Mouse (Mus musculus) activated CD4-positive, CD25-positive, alpha-beta regulatory T cell, adult 4 months (primary cell): ENCODE measurements around the gene Pde6g. TPM values are rescaled to one million over a fixed set of nuclear protein-coding genes. Genes with fewer than 3 reads are reported as not detected.

ENCODE experiments used
- ATAC-seq: one replicate; pipeline ENCODE4 v1.8.0; 2017
- polyA plus RNA-seq, 2 experiments: library from polyadenylated mRNA; unstranded; fragments of 100-300 nt; shearing (Covaris generic); gene quantifications; one replicate each; pipeline ENCODE4 v1.2.1; 2017

Pde6g gene
- under 1 TPM in 1 of 2 experiments, not detected in 1; 0.38 TPM for polyA plus RNA-seq

DNA sequence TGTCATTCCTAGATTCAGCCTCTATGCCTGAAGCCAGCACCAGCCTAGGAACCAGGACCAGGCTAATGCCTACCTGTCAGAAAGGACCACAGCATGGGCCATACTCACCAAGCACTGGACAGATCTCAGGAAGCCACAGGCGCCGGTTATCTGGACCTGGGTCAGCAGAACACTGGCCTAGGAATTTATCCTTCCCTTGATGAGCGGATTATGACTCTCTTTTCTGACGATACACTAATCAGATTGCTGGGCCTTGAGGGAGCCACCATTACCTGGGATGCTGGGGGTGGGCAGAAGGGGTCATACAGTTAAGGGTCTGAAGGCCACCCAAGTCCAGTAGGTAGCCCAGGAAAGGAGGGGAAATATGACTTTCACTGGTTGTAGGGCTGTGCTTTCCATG lies at the start of gene Pde6g:
Gene Pde6g (minus strand): TSS at position 195 of the 400 bp plus-strand sequence.
- no peak for ATAC-seq

- no peak for ATAC-seq
These were observed 48.4 kb upstream of the Pde6g start for GRCm38 (mm10) chr11:120501701-120502100.

DNA sequence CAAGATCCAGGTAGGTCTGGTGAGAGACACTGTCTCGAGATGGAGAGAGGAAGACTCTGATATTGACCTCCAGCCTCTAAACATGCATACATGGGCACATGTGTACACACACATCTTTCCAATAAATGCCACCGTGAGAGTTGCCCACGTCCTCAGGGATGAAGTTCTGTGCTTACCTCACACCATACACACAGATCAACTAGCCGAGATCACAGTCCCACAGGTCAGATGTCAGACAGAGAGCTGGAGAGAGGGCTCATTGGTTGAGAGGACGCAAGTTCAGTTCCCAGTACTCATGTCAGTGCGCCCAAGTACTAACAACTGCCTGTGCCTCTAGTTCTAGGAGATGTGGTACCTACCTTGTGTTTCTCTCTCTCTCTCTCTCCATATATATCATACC lies 47.7 kb upstream of the Pde6g start:
- ATAC-seq: no peak

DNA sequence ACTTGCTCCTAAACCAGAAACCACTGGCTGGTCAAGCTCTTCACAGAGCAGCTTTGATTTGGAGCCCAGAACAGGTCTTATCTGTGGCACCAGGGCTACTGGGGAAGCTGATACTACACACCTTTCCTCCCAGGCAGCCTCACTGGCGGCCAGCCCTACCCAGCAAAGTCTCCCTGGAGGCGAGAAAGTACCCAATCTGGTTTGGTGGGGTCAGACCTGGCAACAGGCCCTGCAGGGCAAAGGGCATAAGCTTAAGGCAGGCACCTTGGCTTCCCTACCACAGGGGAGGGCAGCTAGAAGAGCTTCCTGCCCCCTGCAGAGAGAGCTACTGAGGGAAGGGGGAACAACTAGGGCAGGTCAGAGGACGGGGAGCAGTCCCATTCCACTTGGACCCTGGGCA lies 47.1 kb upstream of the Pde6g start:
- no peak for ATAC-seq

DNA sequence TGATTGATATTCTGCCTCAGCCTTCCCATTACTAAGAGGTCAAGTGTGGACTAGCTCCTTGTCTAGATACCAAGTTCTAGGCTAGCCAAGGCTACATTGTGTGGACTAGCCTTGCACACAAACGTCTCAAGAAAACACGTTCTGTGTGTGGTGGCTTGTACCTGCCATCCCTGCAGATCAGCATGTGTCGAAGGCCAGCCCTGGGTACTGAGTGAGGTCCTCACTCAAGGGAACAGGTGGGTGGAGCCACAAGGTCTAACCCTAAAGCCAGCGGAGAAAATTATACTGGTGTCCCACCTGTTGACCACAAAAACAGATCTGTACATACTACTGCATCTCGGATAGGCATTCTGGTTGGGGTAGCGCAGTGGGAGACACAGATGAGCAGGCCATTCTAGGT lies 46.6 kb upstream of the Pde6g start:
- no peak for ATAC-seq

DNA sequence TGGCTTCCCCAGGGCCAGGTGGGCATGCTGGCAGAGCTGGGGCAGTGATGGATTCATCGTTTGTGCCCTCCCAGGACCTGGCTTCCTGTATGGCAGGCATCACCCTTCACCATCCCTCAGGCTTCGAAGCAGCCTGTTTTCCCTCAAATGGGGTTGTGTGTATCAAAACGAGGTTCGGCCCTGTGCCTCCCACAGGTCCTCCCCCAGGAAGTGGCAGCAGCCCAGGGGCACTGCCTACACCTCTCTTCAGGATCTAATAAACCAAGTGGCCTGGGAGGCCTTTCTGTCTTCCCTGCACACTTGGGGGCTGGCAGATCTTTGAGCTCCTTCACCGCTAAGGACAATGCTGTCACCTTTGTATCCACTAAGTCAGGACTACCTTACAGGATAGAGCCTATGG lies 45.6 kb upstream of the Pde6g start:
- no peak for ATAC-seq

- ATAC-seq: no peak
These were observed 44.9 kb upstream of the Pde6g start for GRCm38 (mm10) chr11:120498226-120498625.

DNA sequence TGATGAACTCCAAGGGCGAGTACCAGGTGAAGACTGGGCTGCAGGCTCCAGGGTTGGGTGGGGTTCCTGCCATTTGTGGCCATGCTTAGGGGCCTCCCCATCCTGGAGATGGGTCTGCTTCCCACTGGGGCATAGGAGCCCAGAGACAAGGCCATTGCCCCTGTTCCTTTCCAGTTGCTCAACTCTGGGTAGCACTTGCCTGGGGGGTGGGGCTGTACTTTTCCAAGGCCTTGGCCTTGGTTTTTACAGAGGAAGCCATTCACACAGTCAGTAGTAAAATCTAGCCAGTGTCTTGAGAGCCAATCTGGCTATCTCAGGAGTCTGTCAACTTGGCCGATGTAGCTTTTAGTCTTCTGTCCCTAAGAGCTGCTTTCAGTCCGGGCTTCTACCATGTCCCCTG lies 44.1 kb upstream of the Pde6g start:
- ATAC-seq: no peak

DNA sequence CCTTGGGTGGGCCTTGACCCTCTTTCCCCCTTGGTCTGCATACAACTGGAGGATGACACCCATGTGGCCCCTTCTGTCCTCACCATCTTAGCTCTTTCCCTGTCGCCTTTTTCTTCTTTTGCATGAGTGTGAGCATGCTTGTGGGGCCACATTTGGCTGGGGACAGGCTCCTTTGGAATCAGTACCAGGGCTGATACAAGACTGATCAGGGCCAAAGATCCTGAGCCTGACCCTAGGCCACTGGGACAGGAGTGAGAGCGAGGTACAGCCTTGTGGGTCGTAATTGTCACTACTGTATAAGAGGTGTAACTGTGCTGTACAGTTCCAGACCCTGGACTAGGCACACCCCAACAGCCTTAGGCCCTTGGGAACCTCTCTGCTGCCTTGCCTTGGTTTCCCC lies 40.6 kb upstream of the Pde6g start:
- no peak for ATAC-seq

GRCm38 (mm10) chr11:120493351-120493750 lies 40.1 kb upstream of the Pde6g start:
- ATAC-seq: no peak

DNA sequence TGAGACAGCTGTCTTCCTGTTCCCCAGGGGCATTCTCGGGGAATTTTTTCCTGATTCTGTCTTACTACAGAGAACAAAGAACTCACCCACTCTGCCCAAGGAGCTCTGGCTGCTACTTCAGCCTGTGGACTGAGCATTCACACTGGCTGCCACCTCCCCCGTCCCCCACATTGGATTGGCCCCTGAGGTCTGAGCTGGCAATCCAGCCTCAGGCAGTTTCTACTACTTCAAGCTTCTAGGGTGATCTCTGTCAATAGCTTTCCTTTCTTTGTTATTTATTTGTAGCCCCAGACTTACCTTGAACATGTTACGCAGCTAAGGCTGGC lies 39.5 kb upstream of the Pde6g start:
- no peak for ATAC-seq

DNA sequence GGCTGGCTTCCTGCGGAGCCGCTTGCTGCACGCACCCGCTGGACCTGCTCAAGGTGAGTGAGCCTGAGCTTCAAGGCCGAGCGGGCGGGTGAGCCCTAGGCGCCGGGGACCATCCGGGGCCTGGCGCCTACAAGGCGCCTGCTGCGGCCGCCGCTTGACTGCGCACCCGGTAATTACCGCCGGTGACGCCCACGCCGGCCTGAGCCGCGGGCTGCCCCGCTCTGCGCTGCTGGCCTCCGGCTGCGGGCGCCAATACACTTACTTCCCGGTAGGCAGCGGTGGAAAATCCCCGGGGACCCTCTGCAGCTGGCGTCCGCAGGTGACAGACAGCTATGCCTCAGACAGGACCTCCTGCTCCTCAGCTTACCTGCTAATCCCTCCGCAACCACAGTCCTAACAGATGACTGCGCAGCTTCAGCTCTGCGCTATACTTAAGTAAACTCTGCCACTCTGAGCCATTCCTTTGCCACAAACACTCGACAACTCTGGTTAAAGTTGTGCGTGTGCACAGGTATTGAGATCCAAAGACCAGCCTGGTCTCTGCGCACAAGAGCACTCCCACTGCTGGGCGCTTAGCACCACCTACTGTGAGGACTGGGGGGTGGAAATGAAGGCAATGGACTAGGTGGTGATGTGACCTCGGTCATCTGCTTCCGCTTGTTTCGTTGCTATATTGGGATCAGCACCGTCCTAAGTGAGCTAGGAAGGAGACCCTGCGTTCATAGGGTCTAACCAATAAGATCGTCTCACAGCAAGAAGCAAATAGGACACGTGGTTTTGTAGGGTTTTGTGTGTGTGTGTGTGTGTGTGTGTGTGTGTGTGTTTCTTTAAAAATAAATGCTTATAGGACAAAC lies 39.0 kb upstream of the Pde6g start:
- peak; percentile 37 for ATAC-seq

- ATAC-seq: peak; percentile 67
These were observed 38.2 kb upstream of the Pde6g start, which contains the start of gene Slc25a10 for GRCm38 (mm10) chr11:120491317-120492023. Gene Slc25a10 (plus strand): TSS chr11:120491840.

- ATAC-seq: no peak
These were observed 37.2 kb upstream of the Pde6g start for GRCm38 (mm10) chr11:120490291-120491046.

DNA sequence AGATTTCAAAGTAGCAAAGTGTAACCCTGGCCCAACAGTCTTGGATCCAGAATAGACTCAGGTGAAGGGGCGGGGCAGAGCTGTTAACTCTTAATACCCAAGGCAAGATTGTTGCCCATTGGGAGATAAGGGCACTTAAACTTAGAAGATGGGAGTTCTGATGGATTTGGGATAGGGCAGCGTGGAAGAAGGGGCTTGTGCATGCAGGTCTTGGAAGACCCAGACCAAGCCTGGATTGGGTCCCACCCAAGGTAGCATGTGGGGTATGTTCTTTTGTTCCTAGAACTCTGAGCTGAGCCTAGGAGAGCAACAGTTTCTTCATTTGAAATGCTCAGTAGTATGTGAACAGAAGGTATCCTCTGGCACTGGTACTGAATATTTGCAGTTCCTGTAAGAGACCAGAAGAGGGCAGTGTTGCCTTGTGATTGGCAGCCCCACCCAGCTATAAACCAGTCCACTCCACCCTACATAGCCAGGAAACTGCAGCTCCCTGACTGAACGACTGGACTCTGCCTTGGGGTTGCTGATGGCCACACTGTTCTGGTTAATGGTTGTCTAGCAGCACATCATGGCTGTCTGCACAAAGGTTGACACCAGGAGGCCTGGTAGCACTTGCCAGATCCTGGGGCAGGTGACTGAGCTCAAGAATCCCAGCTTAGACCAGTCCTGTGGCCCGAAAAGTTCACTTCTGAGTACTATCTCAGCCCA lies 35.9 kb upstream of the Pde6g start:
- no peak for ATAC-seq

GRCm38 (mm10) chr11:120488516-120488915 lies 35.2 kb upstream of the Pde6g start:
- ATAC-seq: no peak

GRCm38 (mm10) chr11:120485251-120485650 lies 32.0 kb upstream of the Pde6g start:
- ATAC-seq: no peak

GRCm38 (mm10) chr11:120484265-120484981 lies 31.1 kb upstream of the Pde6g start, which contains the start of gene Mrpl12:
Gene Mrpl12 (plus strand): TSS chr11:120484613.
- ATAC-seq: peak; percentile 94

DNA sequence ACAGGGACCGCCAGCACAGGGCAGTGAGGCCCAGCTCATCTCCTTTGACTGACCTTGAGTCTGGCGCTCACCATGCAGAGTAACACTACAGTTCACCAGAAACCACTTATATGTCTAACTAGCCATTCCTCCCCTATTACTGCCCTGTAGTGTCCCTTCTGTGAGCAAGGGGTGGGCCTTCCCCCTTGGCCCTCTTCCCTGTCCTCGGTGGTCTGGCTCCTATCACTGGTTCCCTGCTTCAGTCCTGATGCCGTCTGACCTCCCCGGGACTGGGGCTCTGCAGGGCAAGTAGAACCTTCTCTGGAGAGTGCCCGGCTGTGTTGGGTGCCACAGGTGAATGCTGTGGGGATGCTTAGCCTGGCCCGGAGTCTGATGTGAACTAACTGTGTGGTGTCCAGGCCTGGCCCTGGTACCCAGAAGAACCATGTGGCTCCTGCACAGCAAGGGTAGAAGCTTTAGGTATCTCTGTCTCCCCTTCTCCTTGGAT lies 30.2 kb upstream of the Pde6g start:
- no peak for ATAC-seq

- no peak for ATAC-seq
These were observed 18.8 kb upstream of the Pde6g start for GRCm38 (mm10) chr11:120472052-120472451.

DNA sequence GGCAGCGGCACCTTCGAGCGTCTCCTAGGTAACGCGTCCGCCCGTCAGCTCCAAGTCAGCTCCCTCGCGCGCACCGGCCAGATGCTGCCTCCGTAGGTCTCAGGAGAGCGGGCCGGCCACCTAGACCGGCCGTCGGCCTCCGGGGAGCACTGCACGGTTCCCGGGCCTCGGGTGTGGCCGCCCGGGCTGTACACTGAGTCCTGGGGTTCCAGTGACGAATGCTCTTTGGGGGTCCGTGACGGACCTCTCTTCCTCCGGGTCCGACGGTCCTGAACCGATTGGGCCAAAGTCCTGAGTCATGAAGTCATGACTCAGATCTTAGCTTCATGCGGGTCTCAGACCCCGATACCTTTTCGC lies 14.4 kb upstream of the Pde6g start:
- no peak for ATAC-seq
